Mouse (Mus musculus) CH12.LX (cell line): Measurements from ENCODE around the gene Hes6. TPM values are rescaled to one million over a fixed set of nuclear protein-coding genes. Genes with fewer than 3 reads are reported as not detected.

Source experiments
- DNase-seq: peaks from one replicate; pipeline ENCODE4 v3.0.0-alpha.2; 2013; ENCODE audit errors: extremely low read depth
- H3K27ac ChIP-seq: 2 replicates; pipeline ENCODE4 v1.5.1; 2012; ENCODE audit warnings: low read depth, mild to moderate bottlenecking, control low read depth, moderate library complexity; ENCODE audit not compliant: insufficient read depth
- H3K27me3 ChIP-seq: replicated peaks from 2 replicates; pipeline ENCODE3; 2012; ENCODE audit warnings: inconsistent platforms
- H3K36me3 ChIP-seq, 2 experiments: replicated peaks in 1 of 2; 2 replicates each; pipeline versions ENCODE3 to v1.6.1; 2012; ENCODE audit warnings: inconsistent platforms in 1 of 2, low read length in 1 of 2, mild to moderate bottlenecking in 1 of 2, mixed read lengths in 1 of 2, moderate library complexity in 1 of 2; ENCODE audit not compliant: control insufficient read depth in 1 of 2, insufficient read depth in 1 of 2
- H3K4me1 ChIP-seq, 2 experiments: 2 replicates each; pipeline ENCODE4 v1.6.1; 2012; ENCODE audit warnings: inconsistent platforms in 1 of 2, moderate library complexity in 1 of 2; ENCODE audit not compliant: insufficient read depth in 2 of 2, control insufficient read depth in 1 of 2
- H3K4me2 ChIP-seq: 2 replicates; pipeline ENCODE4 v1.6.1; 2012; ENCODE audit warnings: low read depth, mild to moderate bottlenecking, control low read depth; ENCODE audit not compliant: poor library complexity, insufficient read depth, severe bottlenecking
- H3K4me3 ChIP-seq, 3 experiments: fragments of 150-350 bp in 1 of 3; sonication (generic) in 1 of 3; replicated peaks in 1 of 3; 2 replicates each; pipeline versions ENCODE3 to v1.5.1; 2011 to 2012; ENCODE audit warnings: low read depth in 2 of 3, low read length in 2 of 3, mild to moderate bottlenecking in 2 of 3, moderate library complexity in 2 of 3, control low read depth in 1 of 3, improper control_type of control experiment in 1 of 3, inconsistent platforms in 1 of 3, mixed read lengths in 1 of 3; ENCODE audit not compliant: poor library complexity in 1 of 3
- H3K79me2 ChIP-seq: replicated peaks from 2 replicates; pipeline ENCODE4 v1.6.1; 2012; ENCODE audit warnings: mild to moderate bottlenecking, moderate library complexity; ENCODE audit not compliant: control insufficient read depth, poor library complexity, insufficient read depth, severe bottlenecking; ENCODE audit errors: extremely low read depth
- H3K9ac ChIP-seq: 2 replicates; pipeline ENCODE4 v1.6.1; 2012; ENCODE audit warnings: low read depth, mild to moderate bottlenecking, control low read depth, moderate library complexity; ENCODE audit not compliant: insufficient read depth
- H3K9me3 ChIP-seq: replicated peaks from 2 replicates; pipeline ENCODE3; 2012; ENCODE audit warnings: low read length, inconsistent platforms, mixed read lengths
- CHD1 ChIP-seq: IDR thresholded peaks from 2 replicates; pipeline ENCODE4 v1.6.1; 2012; ENCODE audit warnings: low read depth, low read length, improper control_type of control experiment, inconsistent platforms
- CHD2 ChIP-seq: IDR thresholded peaks from 2 replicates; pipeline ENCODE4 v1.6.1; 2011; ENCODE audit warnings: low read length, improper control_type of control experiment
- CTCF ChIP-seq, 2 experiments: IDR thresholded peaks in 1 of 2; conservative IDR thresholded peaks in 1 of 2; 2 replicates each; pipeline ENCODE4 v1.5.1; 2011 to 2012; ENCODE audit warnings: low read depth in 2 of 2, low read length in 2 of 2, improper control_type of control experiment in 1 of 2, inconsistent platforms in 1 of 2, mild to moderate bottlenecking in 1 of 2, moderate library complexity in 1 of 2
- E2F4 ChIP-seq: IDR thresholded peaks from 2 replicates; pipeline ENCODE4 v1.6.1; 2011; ENCODE audit warnings: low read depth, low read length, improper control_type of control experiment; ENCODE audit not compliant: insufficient replicate concordance
- ELF1 ChIP-seq: IDR thresholded peaks from 2 replicates; pipeline ENCODE4 v1.6.1; 2014; ENCODE audit warnings: low read depth, mild to moderate bottlenecking, inconsistent platforms, low read length, improper control_type of control experiment
- EP300 ChIP-seq: IDR thresholded peaks from 2 replicates; pipeline ENCODE4 v1.6.1; 2011; ENCODE audit warnings: low read length, improper control_type of control experiment
- ETS1 ChIP-seq: conservative IDR thresholded peaks from 2 replicates; pipeline ENCODE4 v1.6.1; 2012; ENCODE audit warnings: low read depth, mild to moderate bottlenecking, inconsistent platforms, low read length, improper control_type of control experiment, moderate library complexity
- HCFC1 ChIP-seq: IDR thresholded peaks from 2 replicates; pipeline ENCODE4 v1.6.1; 2012; ENCODE audit warnings: low read depth, mild to moderate bottlenecking, inconsistent platforms, low read length, improper control_type of control experiment
- IRF4 ChIP-seq: IDR thresholded peaks from 2 replicates; pipeline ENCODE4 v1.6.1; 2014; ENCODE audit warnings: low read depth, mild to moderate bottlenecking, inconsistent platforms, low read length, improper control_type of control experiment
- JUND ChIP-seq: conservative IDR thresholded peaks from 2 replicates; pipeline ENCODE4 v1.6.1; 2011; ENCODE audit warnings: low read depth, low read length, improper control_type of control experiment
- KAT2A ChIP-seq: IDR thresholded peaks from 2 replicates; pipeline ENCODE4 v1.6.1; 2012; ENCODE audit warnings: low read length, improper control_type of control experiment, inconsistent platforms; ENCODE audit not compliant: insufficient replicate concordance
- MAFK ChIP-seq: IDR thresholded peaks from 2 replicates; pipeline ENCODE4 v1.6.1; 2011; ENCODE audit warnings: low read length, improper control_type of control experiment; ENCODE audit not compliant: insufficient replicate concordance
- MAX ChIP-seq: IDR thresholded peaks from 2 replicates; pipeline ENCODE4 v1.6.1; 2011; ENCODE audit warnings: low read length, improper control_type of control experiment
- MAZ ChIP-seq: IDR thresholded peaks from 2 replicates; pipeline ENCODE4 v1.6.1; 2012; ENCODE audit warnings: low read depth, mild to moderate bottlenecking, inconsistent platforms, low read length, improper control_type of control experiment, moderate library complexity
- MEF2A ChIP-seq: IDR thresholded peaks from 2 replicates; pipeline ENCODE4 v1.6.1; 2014; ENCODE audit warnings: low read depth, mild to moderate bottlenecking, inconsistent platforms, low read length, improper control_type of control experiment, borderline replicate concordance
- MXI1 ChIP-seq: IDR thresholded peaks from 2 replicates; pipeline ENCODE4 v1.6.1; 2011; ENCODE audit warnings: mild to moderate bottlenecking, low read depth, low read length, improper control_type of control experiment
- MYC ChIP-seq: IDR thresholded peaks from 2 replicates; pipeline ENCODE4 v1.6.1; 2011; ENCODE audit warnings: low read depth, mild to moderate bottlenecking, improper control_type of control experiment, low read length
- PAX5 ChIP-seq: IDR thresholded peaks from 2 replicates; pipeline ENCODE4 v1.6.1; 2012; ENCODE audit warnings: low read length, inconsistent platforms, mixed read lengths
- POLR2A ChIP-seq: IDR thresholded peaks from 2 replicates; pipeline ENCODE4 v1.6.1; 2011; ENCODE audit warnings: low read depth, mild to moderate bottlenecking, improper control_type of control experiment, low read length
- RAD21 ChIP-seq: IDR thresholded peaks from 2 replicates; pipeline ENCODE4 v1.6.1; 2011; ENCODE audit warnings: low read depth, mild to moderate bottlenecking, low read length, improper control_type of control experiment, moderate library complexity
- SIN3A ChIP-seq: IDR thresholded peaks from 2 replicates; pipeline ENCODE4 v1.6.1; 2012; ENCODE audit warnings: low read length, improper control_type of control experiment, inconsistent platforms
- SMC3 ChIP-seq: IDR thresholded peaks from 2 replicates; pipeline ENCODE4 v1.6.1; 2011; ENCODE audit warnings: low read depth, low read length, improper control_type of control experiment
- TBP ChIP-seq: conservative IDR thresholded peaks from 2 replicates; pipeline ENCODE4 v1.6.1; 2011; ENCODE audit warnings: low read depth, low read length, improper control_type of control experiment
- UBTF ChIP-seq: IDR thresholded peaks from 2 replicates; pipeline ENCODE4 v1.6.1; 2012; ENCODE audit warnings: low read depth, mild to moderate bottlenecking, inconsistent platforms, low read length, improper control_type of control experiment, moderate library complexity
- ZKSCAN1 ChIP-seq: IDR thresholded peaks from 2 replicates; pipeline ENCODE4 v1.6.1; 2012; ENCODE audit warnings: low read depth, inconsistent platforms, low read length, improper control_type of control experiment, borderline replicate concordance
- ZMIZ1 ChIP-seq: IDR thresholded peaks from 2 replicates; pipeline ENCODE4 v1.6.1; 2012; ENCODE audit warnings: low read depth, mild to moderate bottlenecking, inconsistent platforms, low read length, improper control_type of control experiment
- ZNF384 ChIP-seq: IDR thresholded peaks from 2 replicates; pipeline ENCODE4 v1.6.1; 2012; ENCODE audit warnings: low read depth, low read length, improper control_type of control experiment, inconsistent platforms
- dilution Hi-C: fragments of 300-500 bp; cut with MboI; formaldehyde crosslinking; loops from 2 replicates; pipeline ENCODE4 v1.14.3; 2020; ENCODE audit warnings: low sequenced_read_pairs; ENCODE audit not compliant: extremely low pct_unique_long_range_greater_than_20kb, extremely low pct_ligation_motif_present
- in situ Hi-C: fragments of 300-500 bp; cut with MboI; formaldehyde crosslinking; loops from 3 replicates; pipeline ENCODE4 v1.14.3; 2019; ENCODE audit warnings: low sequenced_read_pairs, low pct_ligation_motif_present, low pct_unique_long_range_greater_than_20kb, mixed read lengths
- polyA plus RNA-seq: library from polyadenylated mRNA; unstranded; fragments of >175 nt; gene quantifications from 2 replicates; pipeline ENCODE4 v1.2.1, GENCODE M21; 2012; ENCODE audit warnings: low read depth; ENCODE audit not compliant: insufficient read length
- total RNA-seq, 2 experiments: library from RNA; depleted of rRNA; stranded (reverse); fragments of 300-350 nt in 1 of 2; fragments of >200 nt in 1 of 2; gene quantifications; 2 replicates each; pipeline ENCODE4 v1.2.3; 2012 to 2014

The Hes6 gene
- total and polyA plus RNA-seq, 3 experiments, result 15.4 to 25.7 (median 21.1) TPM

DNA sequence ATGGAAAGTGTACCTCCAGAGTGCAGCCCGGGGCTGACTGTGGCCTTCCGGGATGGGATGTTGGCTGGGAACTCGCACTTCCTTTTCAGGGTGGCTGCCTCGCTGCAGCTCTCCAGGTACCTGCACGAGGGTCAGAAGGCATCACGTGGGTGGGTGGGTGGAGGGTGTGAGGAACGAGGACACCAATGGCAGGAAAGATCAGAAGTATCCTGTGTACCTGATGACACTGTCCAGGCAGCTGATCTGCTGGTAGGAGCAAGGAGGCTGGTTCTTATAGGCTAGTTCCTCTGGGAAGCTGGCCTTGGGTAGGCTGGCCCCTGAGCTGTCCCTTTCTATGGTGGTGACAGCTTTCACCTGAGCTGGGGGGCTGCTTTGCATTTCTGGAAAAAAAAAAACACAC is 16.9 kb upstream of the Hes6 start:
- H3K79me2 ChIP-seq, result no peaks in the 10 kb centered on the region
- no peak for TF ChIP-seq MAZ
- TF ChIP-seq RAD21, result no peak
- TF ChIP-seq ETS1, result no peak
- no peak for TF ChIP-seq MAFK
- no peak for TF ChIP-seq IRF4
- TF ChIP-seq ZMIZ1, result no peak
- no peak for TF ChIP-seq MYC
- no peak for TF ChIP-seq CTCF (conservative IDR thresholded peaks at IDR 0.05 in 1 of 2, IDR thresholded peaks at IDR 0.05 in 1 of 2; ENCODE audit: low read depth in 2 of 2, low read length in 2 of 2)
- TF ChIP-seq MAX, result no peak
- TF ChIP-seq HCFC1, result no peak
- TF ChIP-seq KAT2A, result no peak
- TF ChIP-seq CHD2, result no peak
- TF ChIP-seq EP300, result no peak
- no peak for TF ChIP-seq TBP
- TF ChIP-seq JUND, result no peak
- DNase-seq, result no peak
- dilution Hi-C loops, result no loop called here
- H3K27ac ChIP-seq, result no peak overlapping the region
- H3K27me3 ChIP-seq, result no peaks in the 10 kb centered on the region
- H3K4me1 ChIP-seq, result peaks cover 11 to 33% of the 10 kb centered on the region in 2 experiments
- H3K4me2 ChIP-seq, result no peak overlapping the region
- H3K9ac ChIP-seq, result no peak overlapping the region
- in situ Hi-C loops, result no loop called here
- H3K36me3 ChIP-seq, result peaks cover 51 to 86% of the 10 kb centered on the region in 2 experiments
- H3K9me3 ChIP-seq, result no peaks in the 10 kb centered on the region
- no peak overlapping the region for H3K4me3 ChIP-seq

DNA sequence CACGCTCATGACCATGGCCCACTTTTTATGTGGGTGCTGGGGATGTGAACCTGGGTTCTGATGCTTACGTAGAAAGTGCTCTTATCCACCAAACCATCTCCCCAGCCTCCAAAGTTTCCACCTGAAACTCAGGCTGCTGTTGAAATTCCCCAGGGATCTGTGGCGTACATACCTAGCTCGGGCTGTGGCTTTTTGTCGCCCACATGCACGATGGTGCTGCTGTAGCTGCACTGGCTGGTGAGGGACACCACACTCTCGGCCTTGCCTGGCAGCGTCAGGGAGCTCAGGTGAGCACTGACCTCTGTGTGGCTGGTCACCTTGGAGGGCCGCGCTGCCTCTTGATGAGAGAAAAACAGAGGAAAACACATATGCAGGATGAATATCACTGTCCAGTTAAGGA is 15.4 kb upstream of the Hes6 start:
- H3K79me2 ChIP-seq, result no peaks in the 10 kb centered on the region
- H3K27ac ChIP-seq, result no peak overlapping the region
- dilution Hi-C loops (no loop called here), in situ Hi-C loops (loop anchor here (5.0 to 10.0 kb wide), 2 partner anchors 63 to 136 kb away; partner anchors contain the start of gene Traf3ip1)
- no peak for DNase-seq
- peaks cover 47 to 83% of the 10 kb centered on the region in 2 experiments for H3K36me3 ChIP-seq
- H3K4me2 ChIP-seq, result no peak overlapping the region
- H3K4me1 ChIP-seq, result peaks cover 7 to 20% of the 10 kb centered on the region in 2 experiments
- H3K4me3 ChIP-seq, result no peak overlapping the region
- H3K9ac ChIP-seq, result no peak overlapping the region
- TF ChIP-seq MEF2A (no peak), ZNF384 (no peak), RAD21 (no peak), MAZ (no peak), CHD1 (no peak), SMC3 (no peak), E2F4 (no peak), MXI1 (no peak), IRF4 (no peak), TBP (no peak), POLR2A (no peak), UBTF (no peak), MAX (no peak), SIN3A (no peak), CHD2 (no peak), PAX5 (no peak), CTCF (conservative IDR thresholded peaks at IDR 0.05 in 1 of 2, IDR thresholded peaks at IDR 0.05 in 1 of 2; ENCODE audit: low read depth in 2 of 2, low read length in 2 of 2) (no peak), ELF1 (no peak), ZKSCAN1 (no peak)
- no peaks in the 10 kb centered on the region for H3K9me3 ChIP-seq
- no peaks in the 10 kb centered on the region for H3K27me3 ChIP-seq
